Mouse (Mus musculus): Measurements from ENCODE around the gene Atp6v1b1.
"Not testable (repeated sequence)": the region's sequence is repeated elsewhere in the genome, so short reads cannot be mapped to it uniquely, and the experiment has no call there.

The Atp6v1b1 gene

GRCm38 (mm10) chr6:83775638-83776293 is 33.0 kb downstream of the Atp6v1b1 start, which contains the start of gene Tex261:
Gene Tex261 (minus strand): TSS chr6:83775813.
- peak; percentile 88 for DNase-seq (ENCODE audit: low read depth, low spot score)

- DNase-seq (ENCODE audit: low read depth, low spot score), result no peak
These were observed 35.5 kb downstream of the Atp6v1b1 start for GRCm38 (mm10) chr6:83778306-83778705.

GRCm38 (mm10) chr6:83779026-83779425 is 36.2 kb downstream of the Atp6v1b1 start:
- no peak for DNase-seq (ENCODE audit: low read depth, low spot score)

GRCm38 (mm10) chr6:83786426-83786825 is 43.6 kb downstream of the Atp6v1b1 start:
- no peak for DNase-seq (ENCODE audit: low read depth, low spot score)

GRCm38 (mm10) chr6:83788554-83788953 is 45.8 kb downstream of the Atp6v1b1 start:
- no peak for DNase-seq (ENCODE audit: low read depth, low spot score)

GRCm38 (mm10) chr6:83790533-83790932 is 47.7 kb downstream of the Atp6v1b1 start:
- not testable (repeated sequence) for DNase-seq (ENCODE audit: low read depth, low spot score)

GRCm38 (mm10) chr6:83791251-83791890 is 48.6 kb downstream of the Atp6v1b1 start:
- no peak for DNase-seq (ENCODE audit: low read depth, low spot score)

- peak; percentile 90 for DNase-seq (ENCODE audit: low read depth, low spot score)
These were observed 52.0 kb downstream of the Atp6v1b1 start, which contains the start of gene Nagk for GRCm38 (mm10) chr6:83794760-83795296. Gene Nagk (plus strand): TSS chr6:83794982.

GRCm38 (mm10) chr6:83795492-83795900 is 52.7 kb downstream of the Atp6v1b1 start:
- no peak for DNase-seq (ENCODE audit: low read depth, low spot score)

- DNase-seq (ENCODE audit: low read depth, low spot score), result no peak
These were observed 53.9 kb downstream of the Atp6v1b1 start for GRCm38 (mm10) chr6:83796686-83797085.

- DNase-seq (ENCODE audit: low read depth, low spot score), result no peak
These were observed 59.2 kb downstream of the Atp6v1b1 start for GRCm38 (mm10) chr6:83802033-83802432.

- no peak for DNase-seq (ENCODE audit: low read depth, low spot score)
These were observed 60.1 kb downstream of the Atp6v1b1 start for GRCm38 (mm10) chr6:83802846-83803245.

Data from forelimb bud, embryonic 11.5 days (tissue).